17 mouse cellular contexts compared by ENCODE assay signal in the genomic region with DNA sequence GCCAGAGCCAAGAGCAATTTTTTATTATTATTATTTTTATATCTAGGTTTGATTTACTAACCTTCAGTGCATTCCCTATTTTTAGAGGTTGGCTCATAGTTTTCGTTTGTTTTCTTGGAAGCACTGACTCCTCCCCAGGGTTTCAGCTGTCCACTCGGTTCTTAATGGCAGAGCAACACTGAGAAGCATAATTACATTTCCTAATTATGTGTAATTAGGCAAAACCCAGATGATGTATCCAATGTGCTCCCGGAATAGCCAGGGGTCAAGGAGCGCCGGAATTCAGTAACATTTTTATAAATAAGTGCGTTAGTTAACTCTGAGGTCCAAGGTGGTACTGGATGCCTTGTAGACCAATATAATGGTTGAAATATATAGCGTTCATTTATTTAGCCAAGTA.
"Had no signal": no experiment of that assay in that cellular context is flagged by ENCODE, and none has a peak within 500 bp of the region (broad histone marks: within the 10 kb centered on the region; RNA-seq: fewer than 3 reads in every experiment).

No protein-coding gene starts in this region.

- H3K36me3 ChIP-seq: liver, embryonic 13.5 days; liver, embryonic 15.5 days; midbrain, embryonic 13.5 days; midbrain, embryonic 15.5 days; neural tube, embryonic 12.5 days had no signal

- H3K27ac ChIP-seq: liver, embryonic 13.5 days; liver, embryonic 15.5 days; macrophage; midbrain, embryonic 13.5 days; midbrain, embryonic 15.5 days; neural tube, embryonic 12.5 days had no signal

- H3K4me2 ChIP-seq: liver, embryonic 11.5 days; liver, embryonic 13.5 days; liver, embryonic 15.5 days; midbrain, embryonic 11.5 days; midbrain, embryonic 13.5 days; midbrain, embryonic 15.5 days; neural tube, embryonic 12.5 days had no signal

- ATAC-seq: liver, postnatal 0 days; midbrain, embryonic 13.5 days; midbrain, embryonic 15.5 days had no signal

- H3K27me3 ChIP-seq: liver, embryonic 13.5 days; liver, embryonic 15.5 days; megakaryocyte, embryonic 14.5 days; midbrain, embryonic 13.5 days; midbrain, embryonic 15.5 days; neural tube, embryonic 12.5 days had no signal

- DNase-seq: liver; liver, embryonic 13.5 days; liver, postnatal 0 days; right cerebral cortex, postnatal 25 days; right cerebral cortex, postnatal 4 days; spleen, adult 18-20 months; thymus, adult 18-20 months; thymus, postnatal 14 days; thymus, postnatal 36 days had no signal

- H3K9me3 ChIP-seq: liver, embryonic 13.5 days; liver, embryonic 15.5 days; midbrain, embryonic 13.5 days; midbrain, embryonic 15.5 days; neural tube, embryonic 12.5 days had no signal

- H3K9ac ChIP-seq: liver, embryonic 13.5 days; liver, embryonic 15.5 days; liver, postnatal 0 days; midbrain, embryonic 13.5 days; midbrain, embryonic 15.5 days; neural tube, embryonic 12.5 days had no signal

- H3K4me3 ChIP-seq: liver, embryonic 13.5 days; liver, embryonic 15.5 days; megakaryocyte, embryonic 14.5 days; midbrain, embryonic 13.5 days; midbrain, embryonic 15.5 days; neural tube, embryonic 12.5 days had no signal

- H3K4me1 ChIP-seq: liver, embryonic 13.5 days; liver, embryonic 15.5 days; megakaryocyte, embryonic 14.5 days; midbrain, embryonic 13.5 days; midbrain, embryonic 15.5 days had no signal
